Mouse (Mus musculus) small intestine, adult 2 months (tissue): ENCODE data around the gene Icos. TPM values are rescaled to one million over a fixed set of nuclear protein-coding genes. Genes with fewer than 3 reads are reported as not detected.

Experiments used
- H3K27ac ChIP-seq: fragments of 200-500 bp; 2 replicates; pipeline ENCODE4 v1.5.1; 2012; ENCODE audit warnings: low read depth, low read length, control low read depth, inconsistent platforms; ENCODE audit not compliant: insufficient read depth
- H3K27me3 ChIP-seq: fragments of 200-500 bp; 2 replicates; pipeline ENCODE4 v1.6.1; 2012; ENCODE audit warnings: mild to moderate bottlenecking, moderate library complexity, low read length, inconsistent platforms; ENCODE audit not compliant: control insufficient read depth, insufficient read depth
- H3K36me3 ChIP-seq: fragments of 200-500 bp; 2 replicates; pipeline ENCODE4 v1.6.1; 2012; ENCODE audit warnings: mild to moderate bottlenecking, low read length, control low read depth, inconsistent platforms; ENCODE audit not compliant: control insufficient read depth, insufficient read depth
- H3K4me1 ChIP-seq: fragments of 200-500 bp; 2 replicates; pipeline ENCODE4 v1.6.1; 2012; ENCODE audit warnings: low read length, inconsistent platforms, mixed read lengths; ENCODE audit not compliant: control insufficient read depth, insufficient read depth, insufficient read length
- H3K4me3 ChIP-seq: fragments of 200-500 bp; 2 replicates; pipeline ENCODE4 v1.5.1; 2012; ENCODE audit warnings: low read depth, mild to moderate bottlenecking, control low read depth, inconsistent platforms, low read length, moderate library complexity
- CTCF ChIP-seq: fragments of 200-500 bp; IDR thresholded peaks from 2 replicates; pipeline ENCODE4 v1.5.1; 2012; ENCODE audit warnings: low read depth, mild to moderate bottlenecking, control low read depth, inconsistent platforms, low read length, moderate library complexity, mixed read lengths; ENCODE audit not compliant: insufficient replicate concordance, insufficient read length; ENCODE audit errors: extremely low read depth
- POLR2A ChIP-seq: fragments of 200-500 bp; IDR thresholded peaks from 2 replicates; pipeline ENCODE4 v1.6.1; 2012; ENCODE audit warnings: low read depth, mild to moderate bottlenecking, control low read depth, inconsistent platforms, low read length, moderate library complexity
- WGBS: fragments of 180-500 bp; shearing (Covaris S2); methylation state at CpG from one replicate; pipeline ENCODE4 v1.1.7; 2018; 5-methylcytosine and 5-hydroxymethylcytosine counted together
- polyA plus RNA-seq: library from polyadenylated mRNA; depleted of rRNA; stranded (reverse); fragments of >200 nt; gene quantifications from 2 replicates; pipeline ENCODE4 v1.2.3, GENCODE M21; 2012; rRNA removed

Icos gene
- polyA plus RNA-seq, 1 experiment, result 0.16 TPM

DNA sequence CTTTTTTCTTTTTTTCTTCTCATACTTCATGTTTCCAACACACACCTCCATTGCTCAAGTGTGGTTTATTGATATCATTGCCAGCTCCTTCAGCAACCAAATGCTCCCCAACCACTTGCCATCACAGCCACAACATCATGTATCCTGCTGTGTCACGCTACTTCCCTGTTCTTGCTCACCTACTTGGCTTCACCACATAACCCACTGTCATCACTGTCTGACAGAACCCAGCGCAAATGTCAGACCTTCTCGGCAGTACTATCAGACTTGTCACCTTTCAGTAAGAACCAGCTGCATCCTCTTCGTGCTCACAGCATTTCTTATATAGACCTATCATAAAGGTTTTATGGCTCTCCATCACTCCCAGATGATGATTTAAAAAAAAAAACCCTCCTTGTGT is 61.6 kb downstream of the Icos start:
- H3K4me3 ChIP-seq, result no peak overlapping the region
- no peaks in the 10 kb centered on the region for H3K4me1 ChIP-seq
- no peaks in the 10 kb centered on the region for H3K36me3 ChIP-seq
- WGBS, result 58% methylated on average over 4 of the region's 4 CpGs
- no peak overlapping the region for H3K27ac ChIP-seq
- TF ChIP-seq POLR2A, result no peak
- no peak for TF ChIP-seq CTCF
- H3K27me3 ChIP-seq, result no peaks in the 10 kb centered on the region

DNA sequence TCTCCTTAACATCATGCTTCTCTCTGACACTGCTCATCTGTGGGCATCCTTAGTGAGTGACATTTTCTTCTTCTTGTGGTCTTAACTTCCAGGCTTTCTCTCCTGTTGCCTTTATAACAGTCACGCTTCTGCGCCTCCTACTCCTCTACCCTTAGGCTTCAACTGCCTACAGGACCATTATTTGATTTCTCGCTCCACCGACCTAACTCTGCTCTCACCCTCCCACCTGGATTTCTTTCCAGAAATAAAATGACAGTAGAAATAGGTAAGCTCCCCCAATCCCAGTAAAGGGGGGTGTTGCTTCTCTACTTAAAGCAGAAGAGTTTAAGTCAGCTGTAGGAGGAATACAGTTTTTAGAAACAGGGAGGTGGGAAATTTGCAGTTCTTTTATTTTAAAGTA is 62.7 kb downstream of the Icos start:
- H3K4me1 ChIP-seq, result no peaks in the 10 kb centered on the region
- no peak overlapping the region for H3K4me3 ChIP-seq
- no peaks in the 10 kb centered on the region for H3K27me3 ChIP-seq
- TF ChIP-seq POLR2A (no peak), CTCF (no peak)
- no peak overlapping the region for H3K27ac ChIP-seq
- H3K36me3 ChIP-seq, result no peaks in the 10 kb centered on the region
- 92% methylated on average over 4 of the region's 4 CpGs for WGBS

DNA sequence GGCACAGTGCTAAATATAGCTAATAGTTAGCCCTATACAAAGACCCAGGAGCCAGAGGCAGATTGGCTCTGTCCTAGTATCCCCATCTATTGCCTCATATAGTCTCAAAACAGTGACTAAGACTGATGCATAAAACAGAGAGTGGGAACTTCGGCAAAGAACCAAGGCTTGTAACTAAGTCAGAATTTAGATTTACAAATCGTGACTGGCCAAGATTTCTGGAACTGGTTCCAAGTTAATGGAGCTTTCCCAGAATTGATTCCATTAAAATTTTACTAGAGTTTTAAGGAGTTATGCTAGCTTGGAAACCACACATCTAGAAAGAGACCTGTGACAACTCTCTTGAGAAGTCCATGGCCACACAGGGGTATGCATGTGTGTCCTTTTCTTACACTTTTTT is 65.1 kb downstream of the Icos start:
- WGBS, result 81% methylated on average over 2 of the region's 2 CpGs
- Histone ChIP-seq H3K36me3 (no peaks in the 10 kb centered on the region), H3K27ac (no peak overlapping the region), H3K4me3 (no peak overlapping the region), H3K27me3 (no peaks in the 10 kb centered on the region), H3K4me1 (no peaks in the 10 kb centered on the region)
- no peak for TF ChIP-seq CTCF

DNA sequence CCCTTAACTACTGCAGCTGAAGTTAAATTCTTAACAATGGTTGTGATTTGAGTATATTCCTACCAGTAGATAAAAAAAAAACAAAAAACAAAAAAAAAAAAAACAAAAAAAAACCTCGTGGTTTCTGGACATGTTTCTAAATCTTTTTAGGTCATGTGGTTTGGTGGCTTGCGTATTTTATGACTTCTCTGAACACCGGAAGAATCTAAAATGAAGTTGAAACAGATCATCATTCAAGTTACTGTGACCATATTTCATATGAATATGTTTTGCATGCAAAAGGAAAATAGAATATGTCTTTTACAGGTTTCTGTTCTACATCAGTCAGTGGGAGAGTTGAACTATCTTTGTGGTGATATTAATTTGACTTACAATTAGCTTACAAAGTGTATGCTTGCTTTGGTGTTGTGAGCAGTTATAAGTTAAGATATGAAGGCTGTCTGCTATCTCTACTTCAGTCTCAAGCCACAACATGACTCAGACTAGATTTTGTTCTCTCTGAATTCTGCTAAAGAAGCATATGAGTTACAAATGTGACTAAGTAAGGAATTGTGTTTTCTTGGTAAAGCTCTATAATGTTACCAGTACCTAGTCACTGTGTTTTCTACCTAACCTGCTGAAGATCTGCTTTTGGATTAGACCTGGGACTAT is 68.5 kb downstream of the Icos start:
- WGBS, result 65% methylated on average over 3 of the region's 3 CpGs
- no peak overlapping the region for H3K27ac ChIP-seq
- H3K36me3 ChIP-seq, result no peaks in the 10 kb centered on the region
- no peak overlapping the region for H3K4me3 ChIP-seq
- TF ChIP-seq CTCF, result no peak
- no peak for TF ChIP-seq POLR2A
- H3K27me3 ChIP-seq, result no peaks in the 10 kb centered on the region
- H3K4me1 ChIP-seq, result no peaks in the 10 kb centered on the region

DNA sequence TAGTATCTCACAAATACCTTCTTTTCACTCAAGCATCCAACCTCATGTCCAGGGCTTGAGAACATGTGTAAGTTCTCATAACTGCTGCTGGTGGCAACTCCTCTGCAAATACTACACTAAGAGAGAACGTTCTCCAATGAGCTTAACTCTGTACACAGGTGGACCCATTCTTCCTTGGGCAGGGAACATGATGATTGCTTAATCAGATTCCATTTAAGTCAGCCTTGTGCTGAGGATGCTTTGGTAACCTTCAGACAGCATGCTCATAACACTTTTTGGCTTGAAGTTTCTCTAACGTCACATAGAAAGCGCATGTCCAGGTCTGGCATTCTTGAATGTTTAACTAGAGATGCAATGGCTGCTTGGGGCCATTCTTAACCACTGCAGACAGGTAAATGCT is 69.6 kb downstream of the Icos start:
- H3K27ac ChIP-seq, result no peak overlapping the region
- TF ChIP-seq POLR2A, result no peak
- no peak for TF ChIP-seq CTCF
- 69% methylated on average over 3 of the region's 3 CpGs for WGBS
- H3K27me3 ChIP-seq, result no peaks in the 10 kb centered on the region
- H3K36me3 ChIP-seq, result no peaks in the 10 kb centered on the region
- no peak overlapping the region for H3K4me3 ChIP-seq
- no peaks in the 10 kb centered on the region for H3K4me1 ChIP-seq

Other genes starting within 250 kb of the Icos start
- 0.30 and 0.77 TPM in 2 replicates for gene Ctla4, start 90.9 kb upstream of the Icos start, polyA plus RNA-seq